Mouse (Mus musculus) granulocyte monocyte progenitor cell, adult 5-6 weeks (primary cell): ENCODE data around the gene Dda1. TPM values are rescaled to one million over a fixed set of nuclear protein-coding genes. Genes with fewer than 3 reads are reported as not detected.

Source experiments
- ATAC-seq: replicated peaks from 2 replicates; pipeline ENCODE4 v1.8.0; 2016; ENCODE audit warnings: mild to moderate bottlenecking, moderate TSS enrichment, inconsistent platforms; ENCODE audit not compliant: poor library complexity, severe bottlenecking
- total RNA-seq, 2 experiments: library from RNA; stranded (forward) in 1 of 2; stranded (reverse) in 1 of 2; fragments of 200-712, 200-1000 nt in 1 of 2; fragments of >200 nt in 1 of 2; fragmentation: Nextera tagmentation in 1 of 2; gene quantifications; 2 replicates each; pipeline ENCODE4 v1.2.3; 2014 to 2017

Gene Dda1
- total RNA-seq, 2 experiments from 2014 or later: 16.9 to 24.0 TPM

- peak; percentile 93 for ATAC-seq
Measured at GRCm38 (mm10) chr8:71488454-71488853, 19.5 kb downstream of the Dda1 start.

GRCm38 (mm10) chr8:71495039-71495438 is 26.0 kb downstream of the Dda1 start:
- peak; percentile 97 for ATAC-seq

DNA sequence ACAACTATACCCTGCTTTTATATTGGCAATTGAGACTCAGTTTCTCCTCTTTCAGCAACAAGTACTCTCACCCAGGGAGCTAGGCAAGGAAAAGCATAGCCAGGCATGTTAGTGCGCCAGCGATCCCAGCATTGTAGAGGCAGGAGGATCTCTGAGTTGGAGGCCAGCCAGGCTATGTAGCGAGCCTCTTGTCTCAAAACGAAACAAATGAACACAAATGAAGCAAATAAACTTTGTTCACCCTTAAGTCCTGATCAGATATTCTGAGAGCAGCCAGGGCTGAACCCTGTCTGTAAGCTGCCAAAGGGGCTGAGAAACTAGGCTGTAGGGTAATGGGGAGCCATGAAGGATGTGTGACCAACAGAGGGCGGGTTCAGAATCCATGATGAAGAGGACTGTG is 26.8 kb downstream of the Dda1 start:
- ATAC-seq: no peak

DNA sequence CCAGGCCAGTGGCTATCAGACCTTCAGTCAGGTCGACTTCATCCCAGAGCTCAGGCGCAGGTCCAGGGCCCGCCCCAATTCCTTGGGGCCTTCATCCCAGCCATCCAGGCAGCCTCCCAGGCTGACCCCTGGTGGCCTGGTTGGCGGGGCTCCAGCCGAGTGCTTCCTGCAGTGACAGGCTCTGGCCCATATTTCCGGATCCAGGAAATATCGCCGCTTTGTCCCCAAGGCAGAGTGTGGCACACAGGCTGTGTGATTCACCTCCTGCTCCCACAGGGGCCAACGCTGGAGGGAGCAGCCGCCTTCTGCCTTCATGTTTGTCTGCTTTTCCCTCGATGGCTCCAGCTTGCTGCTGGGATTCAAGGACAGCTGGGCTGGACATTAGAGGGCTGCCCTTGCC is 27.5 kb downstream of the Dda1 start:
- no peak for ATAC-seq

GRCm38 (mm10) chr8:71497077-71497645 is 28.2 kb downstream of the Dda1 start:
- ATAC-seq: no peak

- no peak for ATAC-seq
Measured at GRCm38 (mm10) chr8:71497881-71498501, 29.0 kb downstream of the Dda1 start.

- ATAC-seq: no peak
Measured at GRCm38 (mm10) chr8:71498816-71499690, 30.1 kb downstream of the Dda1 start.

GRCm38 (mm10) chr8:71504349-71504748 is 35.4 kb downstream of the Dda1 start:
- ATAC-seq: no peak

DNA sequence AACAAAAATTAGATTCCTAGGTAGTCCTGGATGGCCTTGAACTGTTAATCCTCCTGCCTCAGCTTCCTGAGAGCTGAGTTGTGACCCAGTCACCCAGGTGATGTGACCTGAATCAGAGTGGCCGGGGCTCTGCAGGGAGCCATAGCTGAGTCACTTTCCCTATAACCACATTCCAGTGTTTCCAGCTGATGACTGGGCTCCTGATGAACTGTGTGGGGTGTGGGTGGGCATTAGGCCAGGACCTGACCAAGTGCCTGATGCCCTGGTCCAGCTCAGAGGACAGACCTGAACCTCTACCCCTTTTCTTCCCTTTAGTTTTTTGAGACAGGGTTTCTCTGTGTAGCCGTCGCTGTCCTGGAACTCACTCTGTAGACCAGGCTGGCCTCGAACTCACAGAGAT is 36.3 kb downstream of the Dda1 start:
- no peak for ATAC-seq

DNA sequence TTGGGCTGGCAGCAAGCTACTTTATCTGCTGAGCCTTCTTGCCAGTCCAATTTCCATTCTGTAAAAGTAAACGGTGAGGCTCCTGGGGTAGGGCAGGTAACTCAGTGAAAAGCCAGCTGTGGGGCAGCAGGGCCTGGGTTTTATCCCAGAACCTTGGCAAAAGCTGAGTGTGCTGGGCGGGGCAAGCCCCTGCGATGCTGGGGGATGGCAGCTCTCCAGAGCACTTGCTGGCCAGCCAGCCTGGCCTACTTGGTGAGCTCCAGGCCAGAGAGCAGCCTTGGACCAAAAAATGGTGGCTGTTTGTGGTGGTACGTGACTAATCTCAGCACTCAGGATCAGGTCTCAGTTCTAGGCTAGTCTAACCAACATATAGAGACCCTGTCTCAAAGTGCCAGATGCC is 37.0 kb downstream of the Dda1 start:
- no peak for ATAC-seq

DNA sequence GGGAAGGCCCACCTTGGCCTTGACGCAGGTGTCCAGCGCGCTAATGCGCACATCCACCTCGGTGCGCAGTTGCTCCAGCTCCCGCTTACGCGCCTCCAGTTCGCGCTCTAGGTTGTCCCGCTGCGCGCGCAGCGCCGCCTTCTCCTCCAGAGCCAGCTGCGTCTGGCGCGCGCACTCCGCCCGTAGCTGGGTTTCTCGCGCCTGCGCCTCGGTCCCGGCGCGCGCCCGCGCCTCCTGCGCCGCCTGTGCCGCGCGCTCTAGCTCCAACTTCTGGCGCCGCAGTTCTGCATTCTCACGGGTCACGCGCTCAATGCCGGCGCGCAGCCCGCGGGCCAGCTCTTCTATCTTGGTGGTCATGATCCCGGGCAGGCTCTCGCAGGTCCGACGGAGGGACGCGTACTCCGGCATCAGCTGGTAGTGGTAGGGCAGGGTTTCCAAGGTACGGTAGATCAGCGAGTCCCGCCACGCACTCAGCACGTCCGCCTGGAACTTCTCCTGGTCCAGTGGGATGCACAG is 38.6 kb downstream of the Dda1 start:
- ATAC-seq: peak; percentile 68

GRCm38 (mm10) chr8:71509316-71509715 is 40.3 kb downstream of the Dda1 start:
- no peak for ATAC-seq

DNA sequence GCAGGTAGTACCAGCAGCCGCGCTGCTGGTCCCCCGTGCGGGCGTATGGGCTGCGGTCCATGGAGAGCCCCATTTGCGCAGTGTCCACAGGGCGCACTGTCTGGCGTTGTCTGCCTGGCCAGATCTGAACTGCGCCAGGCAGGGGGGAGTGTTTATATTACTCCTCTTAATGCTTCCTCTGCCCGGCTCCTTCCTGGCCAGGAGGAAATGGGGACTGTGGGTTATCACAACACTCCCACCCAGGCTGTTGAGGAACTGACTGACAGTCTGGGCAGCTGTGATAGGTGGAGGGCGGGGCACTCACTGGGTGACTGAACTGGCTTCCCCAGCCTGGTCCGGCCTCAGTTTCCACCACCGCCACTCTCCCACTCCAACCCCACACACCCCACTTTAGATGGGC is 42.6 kb downstream of the Dda1 start, which contains the start of gene Plvap:
Plvap (minus strand) TSS at position 109 of the 400 bp plus-strand sequence.
- ATAC-seq: peak; percentile 84

DNA sequence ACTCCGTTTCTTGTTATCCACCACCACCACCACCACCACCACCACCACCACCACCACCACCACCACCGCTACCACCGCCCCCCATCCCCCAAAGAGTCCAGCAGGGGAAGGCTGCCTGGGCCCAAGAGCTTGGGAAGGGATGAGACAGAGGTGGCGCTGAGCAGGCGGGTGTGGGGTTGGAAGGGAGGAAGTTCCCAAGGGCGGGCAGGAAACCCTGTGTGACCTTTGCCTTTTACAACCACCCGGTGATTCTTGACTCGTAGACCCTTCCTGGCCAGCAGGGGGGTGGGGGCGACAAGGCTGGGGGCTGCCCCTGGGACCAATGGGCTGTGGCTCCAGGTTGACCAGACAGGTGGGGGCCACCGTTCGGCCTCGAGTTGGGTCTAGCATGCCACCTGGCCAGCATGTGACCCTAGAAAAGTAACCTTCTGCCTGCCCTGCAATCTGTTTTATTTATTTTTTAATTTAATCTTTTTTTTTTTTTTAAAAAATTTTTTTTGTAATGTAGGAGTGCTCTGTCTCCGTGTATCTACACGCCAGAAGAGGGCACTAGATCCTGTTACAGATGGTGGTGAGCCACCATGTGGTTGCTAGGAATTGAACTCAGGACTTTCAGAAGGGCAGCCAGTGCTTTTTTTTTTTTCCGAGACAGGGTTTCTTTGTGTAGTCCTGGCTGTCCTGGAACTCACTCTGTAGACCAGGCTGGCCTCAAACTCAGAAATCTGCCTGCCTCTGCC is 44.2 kb downstream of the Dda1 start:
- ATAC-seq: 0 out of 2 replicates have a peak, but pooled peaks have one; percentile 34

DNA sequence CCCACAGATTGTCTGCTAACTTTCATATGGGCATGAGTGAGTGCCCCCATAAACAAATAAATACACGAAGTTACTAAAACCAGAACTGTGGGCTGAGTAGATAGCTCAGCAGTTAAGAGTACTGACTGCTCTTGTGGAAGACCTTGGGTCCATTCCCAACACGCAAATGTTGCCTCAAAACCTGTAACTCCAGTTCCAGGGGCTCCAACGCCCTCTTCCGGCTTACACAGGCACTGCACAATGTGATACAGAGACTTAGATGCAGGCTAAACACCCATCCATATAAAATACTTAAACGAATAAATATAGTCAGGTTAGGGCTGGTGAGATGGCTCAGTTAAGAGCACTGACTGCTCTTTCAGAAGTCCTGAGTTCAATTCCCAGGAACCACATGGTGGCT is 46.0 kb downstream of the Dda1 start:
- no peak for ATAC-seq

- ATAC-seq: no peak
Measured at GRCm38 (mm10) chr8:71516786-71517185, 47.8 kb downstream of the Dda1 start.

GRCm38 (mm10) chr8:71519037-71519825 is 50.2 kb downstream of the Dda1 start:
- ATAC-seq: peak; percentile 61

GRCm38 (mm10) chr8:71521634-71522033 is 52.6 kb downstream of the Dda1 start:
- peak; percentile 98 for ATAC-seq

- ATAC-seq: no peak
Measured at GRCm38 (mm10) chr8:71525226-71526050, 56.4 kb downstream of the Dda1 start, which contains the start of gene Ccdc194. Gene Ccdc194 (minus strand): TSS chr8:71525711.
